Mouse (Mus musculus) gastrocnemius, postnatal 4 days (tissue): Measurements from ENCODE around the gene Kat5. TPM values are rescaled to one million over a fixed set of nuclear protein-coding genes. Genes with fewer than 3 reads are reported as not detected.

Experiments used
- DNase-seq, 2 experiments: peaks; one replicate each; pipeline ENCODE4 v3.0.0; 2021 to 2022; ENCODE audit warnings: low spot score in 2 of 2, mixed read lengths in 2 of 2
- long read RNA-seq, 2 experiments: library from polyadenylated mRNA; stranded (forward); transcript quantifications; one replicate each; pipeline ENCODE4 v2.0.0; 2021
- total RNA-seq, 2 experiments: library from RNA; stranded (reverse); gene quantifications; 2 replicates each; pipeline ENCODE4 v1.2.3; 2021

The Kat5 gene
- total RNA-seq = 10 to 100 TPM; 50.1 to 54.4 TPM
- long read RNA-seq, experiment 1, transcript Kat5-202 (12 exons, 1,905 nt) = minor isoform, 5 of 44 reads
- long read RNA-seq, experiment 1, transcript Kat5-201 (14 exons, 2,154 nt) = major isoform, 13 of 44 reads
- long read RNA-seq, experiment 1, transcript Kat5-206 (13 exons, 1,386 nt) = minor isoform, 10 of 44 reads
- long read RNA-seq, experiment 1, partial matches to known transcripts = 11 of 44 reads
- long read RNA-seq, experiment 1, other reads (novel, unspliced or antisense) = 3 of 44 reads
- long read RNA-seq, experiment 2, transcript Kat5-201 (14 exons, 2,154 nt) = major isoform, 11 of 48 reads
- long read RNA-seq, experiment 2, transcript Kat5-202 (12 exons, 1,905 nt) = minor isoform, 6 of 48 reads
- long read RNA-seq, experiment 2, transcript Kat5-206 (13 exons, 1,386 nt) = minor isoform, 7 of 48 reads
- long read RNA-seq, experiment 2, partial matches to known transcripts = 12 of 48 reads
- long read RNA-seq, experiment 2, other reads (novel, unspliced or antisense) = 11 of 48 reads

- peak; percentile 79 to 91 for DNase-seq
These were observed at the start of gene Kat5 for GRCm38 (mm10) chr19:5609547-5610404. TSS of gene Kat5 (minus strand) at chr19:5610237.

- DNase-seq = no peak
These were observed 44.8 kb upstream of the Kat5 start for GRCm38 (mm10) chr19:5654720-5655298.

GRCm38 (mm10) chr19:5653969-5654719 is 44.1 kb upstream of the Kat5 start:
- DNase-seq = no peak

- DNase-seq = no peak
These were observed 42.5 kb upstream of the Kat5 start for GRCm38 (mm10) chr19:5652570-5652969.

GRCm38 (mm10) chr19:5651502-5652274 is 41.7 kb upstream of the Kat5 start:
- DNase-seq = no peak

GRCm38 (mm10) chr19:5649298-5649741 is 39.3 kb upstream of the Kat5 start:
- DNase-seq = peak in 1 of 2 experiments; percentile 65

- peak; percentile 70 to 77 for DNase-seq
These were observed 38.6 kb upstream of the Kat5 start for GRCm38 (mm10) chr19:5648401-5649297.

- no peak for DNase-seq
These were observed 37.8 kb upstream of the Kat5 start for GRCm38 (mm10) chr19:5647791-5648190.

- no peak for DNase-seq
These were observed 36.8 kb upstream of the Kat5 start for GRCm38 (mm10) chr19:5646731-5647330.

- DNase-seq = no peak
These were observed 35.2 kb upstream of the Kat5 start for GRCm38 (mm10) chr19:5645280-5645679.

GRCm38 (mm10) chr19:5641641-5642040 is 31.6 kb upstream of the Kat5 start:
- no peak for DNase-seq

- no peak for DNase-seq
These were observed 31.0 kb upstream of the Kat5 start for GRCm38 (mm10) chr19:5641021-5641420.

GRCm38 (mm10) chr19:5640339-5640738 is 30.3 kb upstream of the Kat5 start:
- DNase-seq = no peak

GRCm38 (mm10) chr19:5638416-5639005 is 28.5 kb upstream of the Kat5 start:
- DNase-seq = no peak

- peak; percentile 82 to 90 for DNase-seq
These were observed 27.3 kb upstream of the Kat5 start, which contains the start of gene Rela for GRCm38 (mm10) chr19:5637069-5638047. TSS of gene Rela (plus strand) at chr19:5637483.

GRCm38 (mm10) chr19:5636571-5637041 is 26.6 kb upstream of the Kat5 start:
- no peak for DNase-seq
